Mouse (Mus musculus) neutrophil, adult 5-6 weeks (primary cell): ENCODE data around the gene Camsap1. TPM values are rescaled to one million over a fixed set of nuclear protein-coding genes. Genes with fewer than 3 reads are reported as not detected.

ENCODE experiments used
- ATAC-seq: fragments of 151-379, 151-347 bp; 2 replicates; pipeline ENCODE4 v1.8.0; 2017; ENCODE audit warnings: mild to moderate bottlenecking, moderate TSS enrichment; ENCODE audit not compliant: insufficient number of reproducible peaks, poor library complexity, low FRiP score, severe bottlenecking; ENCODE audit errors: extremely low read depth
- total RNA-seq: library from RNA; stranded (forward); fragments of 200-1000 nt; gene quantifications from 2 replicates; pipeline ENCODE4 v1.2.3, GENCODE M21; 2017

Gene Camsap1
- total RNA-seq, 1 experiment from 2014 or later = 17.0 TPM

GRCm38 (mm10) chr2:25909872-25910271, 73.2 kb downstream of the Camsap1 start:
- no peak for ATAC-seq

GRCm38 (mm10) chr2:25898970-25899369, 84.1 kb downstream of the Camsap1 start:
- no peak for ATAC-seq

- no peak for ATAC-seq
Observed at GRCm38 (mm10) chr2:25892440-25892839, 90.6 kb downstream of the Camsap1 start.

GRCm38 (mm10) chr2:25888144-25888543, 94.9 kb downstream of the Camsap1 start:
- no peak for ATAC-seq

- ATAC-seq = no peak
Observed at GRCm38 (mm10) chr2:25887226-25887625, 95.9 kb downstream of the Camsap1 start.

- ATAC-seq = no peak
Observed at GRCm38 (mm10) chr2:25884756-25885155, 98.3 kb downstream of the Camsap1 start.

GRCm38 (mm10) chr2:25882276-25882675, 100.8 kb downstream of the Camsap1 start:
- no peak for ATAC-seq

GRCm38 (mm10) chr2:25879061-25879460, 104.0 kb downstream of the Camsap1 start:
- ATAC-seq = no peak

- ATAC-seq = no peak
Observed at GRCm38 (mm10) chr2:25878516-25878915, 104.6 kb downstream of the Camsap1 start.

- no peak for ATAC-seq
Observed at GRCm38 (mm10) chr2:25877736-25878268, 105.3 kb downstream of the Camsap1 start.

GRCm38 (mm10) chr2:25877250-25877735, 105.8 kb downstream of the Camsap1 start:
- no peak for ATAC-seq

Other genes starting within 250 kb of the Camsap1 start
- gene Obp2b, start 246.3 kb downstream of the Camsap1 start, total RNA-seq = not detected in 2 replicates
- not detected in 2 replicates for gene Lcn3, start 217.7 kb downstream of the Camsap1 start, total RNA-seq
- gene Lcn11, start 206.3 kb downstream of the Camsap1 start, total RNA-seq = not detected in 2 replicates
- gene Gm13539, start 201.0 kb downstream of the Camsap1 start, total RNA-seq = not detected in 2 replicates
- gene Glt6d1, start 167.4 kb downstream of the Camsap1 start, total RNA-seq = not detected in 2 replicates
- gene Lcn9, start 160.1 kb downstream of the Camsap1 start, total RNA-seq = not detected in 2 replicates
- gene Sohlh1, start 136.0 kb downstream of the Camsap1 start, total RNA-seq = not detected in 2 replicates
- not detected in 2 replicates for gene Kcnt1, start 119.5 kb downstream of the Camsap1 start, total RNA-seq
- 32.2 and 33.3 TPM in 2 replicates for gene Ubac1, start 38.5 kb upstream of the Camsap1 start, total RNA-seq
- 1.7 TPM in 2 replicates for gene Nacc2, start 139.9 kb upstream of the Camsap1 start, total RNA-seq
- not detected in 2 replicates for gene Lhx3, start 225.0 kb upstream of the Camsap1 start, total RNA-seq